Mouse (Mus musculus) heart, adult 9 months (tissue): Measurements from ENCODE around the gene Hmgb1.

Source experiments
- DNase-seq, 2 experiments: peaks; one replicate each; pipeline ENCODE4 v3.0.0; 2022; ENCODE audit warnings: low spot score in 2 of 2

Hmgb1 gene

DNA sequence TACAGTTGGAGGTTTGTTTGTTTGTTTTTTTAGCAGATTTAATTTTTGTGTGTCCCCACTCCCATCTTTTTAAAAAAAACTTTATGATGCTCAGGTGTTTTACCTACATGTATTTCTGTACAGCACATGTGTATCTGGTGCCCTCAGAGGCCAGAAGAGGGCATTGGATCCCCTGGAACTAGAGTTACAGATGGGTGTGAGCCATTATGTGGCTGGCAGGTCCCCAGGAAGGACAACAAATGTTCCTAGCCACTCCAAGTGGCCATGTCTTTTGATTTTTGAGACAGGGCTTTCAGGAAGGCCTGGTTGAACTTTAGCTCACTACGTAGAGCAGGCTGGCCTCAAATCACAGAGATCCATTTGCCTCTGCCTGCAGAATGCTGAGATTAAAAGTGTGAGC, 121.5 kb downstream of the Hmgb1 start:
- DNase-seq = peak in 1 of 2 experiments; percentile 17

DNA sequence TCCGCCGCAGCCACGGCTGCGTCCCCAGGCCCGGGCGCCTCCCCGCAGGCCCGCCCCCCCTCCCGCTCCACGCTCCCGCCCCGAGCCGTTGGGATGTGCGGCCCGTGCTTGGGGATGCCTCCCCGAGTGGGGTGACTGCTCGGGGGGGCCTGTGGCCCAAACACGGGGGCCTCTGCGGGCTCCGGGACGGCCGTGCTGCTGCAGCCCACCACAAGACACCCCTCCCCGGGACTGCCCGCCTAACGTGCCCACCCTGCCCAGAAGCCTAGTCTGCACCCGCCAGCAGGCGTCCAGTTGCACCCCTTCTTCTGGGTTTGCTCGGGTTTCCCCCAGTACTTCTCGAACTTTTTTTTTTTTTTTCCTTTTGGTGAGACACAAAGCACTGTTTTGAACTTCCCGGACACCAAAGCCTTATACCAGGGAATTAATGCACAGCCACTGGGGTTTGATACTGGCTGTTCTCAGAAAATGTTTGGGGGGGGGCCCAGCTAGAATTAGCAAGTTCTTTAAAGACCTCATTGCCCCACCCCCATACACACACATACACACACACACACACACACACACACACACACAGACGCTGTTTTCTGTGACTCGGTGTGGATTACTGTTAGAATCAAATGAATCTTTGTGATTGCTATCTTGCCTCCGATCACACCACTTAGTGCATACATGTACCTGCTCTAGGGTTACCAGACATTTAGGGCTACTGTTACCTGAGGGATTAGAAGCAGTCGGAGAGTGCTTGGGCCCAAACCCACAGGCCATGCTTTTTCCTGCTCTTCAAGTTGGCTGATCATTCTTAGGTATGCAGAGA, 130.7 kb downstream of the Hmgb1 start:
- no peak for DNase-seq

DNA sequence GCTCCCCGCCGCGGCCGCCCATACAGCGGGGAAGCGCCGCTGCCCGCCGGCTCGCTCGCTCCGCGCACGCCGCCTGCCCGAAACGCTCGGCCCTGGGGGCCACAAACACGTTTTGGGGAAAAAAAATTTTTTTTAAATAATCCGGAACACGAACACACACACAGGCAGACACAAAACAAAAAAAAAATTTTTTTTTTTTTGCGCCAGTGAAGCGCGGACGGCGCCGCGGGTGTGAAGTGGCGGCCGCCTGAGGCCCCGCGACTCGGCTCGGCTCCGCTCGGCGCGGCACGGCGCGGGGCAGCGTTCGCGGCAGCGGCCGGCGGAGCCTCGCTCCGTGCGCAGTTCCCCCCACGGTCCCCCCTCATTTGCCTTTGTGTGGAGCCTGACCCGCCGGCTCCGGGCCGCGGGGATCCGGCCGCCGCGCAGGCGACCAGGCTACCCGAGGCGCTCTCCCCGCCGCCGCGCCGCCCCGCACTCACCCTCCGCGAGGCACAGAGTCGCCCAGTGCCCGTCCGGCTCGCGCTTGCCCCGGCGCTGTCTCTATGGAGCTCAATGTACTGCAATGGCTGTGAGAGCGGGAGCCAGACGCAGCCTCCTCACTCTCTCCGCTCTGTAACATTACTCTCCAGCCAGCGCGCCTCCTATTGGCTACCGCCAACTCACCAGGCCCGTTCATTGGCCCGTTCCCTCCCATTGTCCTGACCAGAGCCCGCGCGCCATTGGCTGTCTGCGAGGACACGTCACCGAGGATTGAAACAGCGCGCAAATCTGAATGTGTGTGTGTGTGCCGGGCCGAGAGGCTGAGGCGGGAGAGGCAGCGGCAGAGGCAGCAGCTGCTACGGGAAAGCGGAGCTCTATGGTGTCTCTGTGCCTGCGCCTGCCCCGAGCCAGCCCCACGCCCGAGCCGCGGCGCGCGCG, 131.6 kb downstream of the Hmgb1 start:
- peak; percentile 98 to 99 for DNase-seq

DNA sequence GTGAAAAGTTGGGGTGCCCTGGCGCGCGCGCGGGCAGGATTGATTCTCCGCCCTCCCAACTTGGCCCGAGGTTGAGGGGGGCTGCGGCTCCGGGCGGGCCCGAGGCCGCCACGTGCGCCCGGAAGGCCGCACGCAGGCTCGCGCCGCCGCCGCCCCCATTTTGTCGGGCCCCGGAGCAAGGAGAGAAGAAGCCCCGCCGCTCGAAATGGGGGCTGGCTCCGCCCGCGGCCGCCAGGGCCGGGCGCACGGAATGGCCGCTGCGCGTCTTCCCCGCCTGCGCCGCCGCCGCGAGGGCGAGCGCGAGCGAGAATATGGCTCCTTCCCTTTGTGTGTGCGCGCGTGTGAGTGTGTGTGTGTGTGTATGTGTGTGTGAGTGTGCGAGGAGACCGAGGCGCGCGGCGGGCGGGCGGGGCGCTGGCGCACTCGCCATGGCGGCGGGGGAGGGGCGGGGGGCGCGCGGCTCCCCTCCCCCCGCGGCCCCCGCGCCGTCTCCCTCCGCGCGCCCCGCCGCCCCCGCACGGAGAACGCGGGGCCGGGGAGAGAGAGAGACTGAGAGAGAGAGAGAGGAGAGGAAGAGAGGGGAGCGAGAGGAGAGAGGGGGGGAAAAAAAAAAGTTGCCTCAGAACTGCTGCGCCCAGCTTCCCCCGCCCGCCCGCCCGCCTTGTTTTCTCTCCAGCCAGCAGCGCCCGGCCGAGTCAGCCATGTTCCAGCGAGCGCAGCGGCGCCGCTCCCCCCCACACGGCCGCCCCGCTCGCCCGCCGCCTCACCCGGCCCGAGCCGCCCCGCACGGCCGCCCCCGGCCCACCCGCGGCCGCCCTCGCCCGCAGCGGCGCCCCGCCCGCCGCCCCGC, 132.5 kb downstream of the Hmgb1 start:
- DNase-seq = peak; percentile 84 to 87

DNA sequence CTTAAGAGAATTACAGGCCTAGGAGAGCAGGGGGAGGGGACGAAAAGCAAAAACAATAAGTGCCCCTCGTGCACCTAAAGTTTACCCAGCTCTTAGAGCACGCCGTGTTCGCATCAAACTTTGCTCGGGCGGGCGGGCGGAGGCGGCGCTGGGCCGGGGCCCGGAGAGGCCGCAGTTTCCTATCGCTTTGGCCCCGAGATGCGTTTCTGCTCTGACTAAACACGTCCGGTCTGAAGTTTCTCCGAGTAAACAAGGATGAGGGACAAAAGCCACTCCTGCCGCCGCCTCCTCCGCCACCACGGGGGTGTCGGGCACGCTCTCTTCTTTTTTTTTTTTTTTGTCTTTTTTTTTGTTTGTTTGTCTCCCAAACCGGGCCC, 133.1 kb downstream of the Hmgb1 start:
- peak; percentile 65 to 74 for DNase-seq

DNA sequence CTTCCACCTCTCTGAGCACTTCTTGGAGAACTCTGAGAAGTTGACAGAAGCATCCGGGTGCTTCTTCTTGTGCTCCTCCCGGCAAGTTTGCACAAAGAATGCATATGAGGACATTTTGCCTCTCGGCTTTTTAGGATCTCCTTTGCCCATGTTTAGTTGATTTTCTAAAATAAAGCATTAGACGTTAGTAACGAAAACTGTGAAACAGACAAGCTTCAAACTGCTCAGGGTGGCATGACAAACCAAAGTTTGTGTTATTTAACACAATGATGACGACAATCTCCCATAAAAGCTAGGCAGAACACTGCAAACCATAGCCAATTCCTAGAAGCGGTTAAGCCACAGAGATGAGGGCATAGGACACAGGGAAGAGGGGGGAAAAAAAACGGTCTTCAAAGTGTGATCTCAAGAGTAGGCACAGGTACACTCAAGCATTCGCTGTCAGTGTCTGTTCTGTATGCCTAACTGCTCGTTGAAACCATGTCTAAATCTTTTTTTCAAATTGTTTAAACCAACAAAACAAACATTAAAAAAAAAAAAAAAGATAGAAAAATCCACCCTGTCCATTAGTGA, 133.6 kb downstream of the Hmgb1 start:
- DNase-seq = no peak

DNA sequence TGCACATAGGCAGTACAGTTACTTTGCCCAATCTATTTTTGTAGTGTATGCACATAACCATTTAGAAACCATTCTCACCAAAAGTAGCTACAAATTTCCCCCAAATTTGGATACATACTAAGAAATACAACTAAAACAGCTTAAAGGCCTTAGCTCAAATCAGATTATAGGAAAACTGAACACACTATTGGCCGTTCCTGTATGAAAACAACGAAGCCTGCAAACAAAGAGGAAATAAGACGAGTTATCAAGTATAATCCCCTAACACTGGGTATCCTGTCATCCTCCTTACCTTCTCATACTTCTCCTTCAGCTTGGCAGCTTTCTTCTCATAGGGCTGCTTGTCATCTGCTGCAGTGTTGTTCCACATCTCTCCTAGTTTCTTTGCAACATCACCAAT, 134.9 kb downstream of the Hmgb1 start:
- no peak for DNase-seq

DNA sequence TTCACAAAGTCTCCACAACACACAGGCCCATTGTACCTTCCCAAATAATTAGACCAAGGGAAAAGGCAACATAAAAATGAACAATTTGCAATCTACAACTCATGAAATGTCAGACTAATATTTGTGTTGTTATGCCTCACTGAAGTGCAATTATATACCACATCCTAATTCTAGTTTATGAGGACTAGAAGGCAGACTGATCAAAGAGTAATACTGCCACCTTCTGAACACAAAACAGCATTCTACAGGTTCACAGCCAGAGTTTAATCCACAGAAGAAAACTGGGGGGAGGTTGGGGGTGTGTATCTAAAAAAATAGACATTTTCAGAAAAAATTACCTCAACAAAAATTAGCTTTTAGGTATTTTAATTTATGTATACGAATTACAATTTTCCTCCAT, 135.3 kb downstream of the Hmgb1 start:
- DNase-seq = peak in 1 of 2 experiments; percentile 15

DNA sequence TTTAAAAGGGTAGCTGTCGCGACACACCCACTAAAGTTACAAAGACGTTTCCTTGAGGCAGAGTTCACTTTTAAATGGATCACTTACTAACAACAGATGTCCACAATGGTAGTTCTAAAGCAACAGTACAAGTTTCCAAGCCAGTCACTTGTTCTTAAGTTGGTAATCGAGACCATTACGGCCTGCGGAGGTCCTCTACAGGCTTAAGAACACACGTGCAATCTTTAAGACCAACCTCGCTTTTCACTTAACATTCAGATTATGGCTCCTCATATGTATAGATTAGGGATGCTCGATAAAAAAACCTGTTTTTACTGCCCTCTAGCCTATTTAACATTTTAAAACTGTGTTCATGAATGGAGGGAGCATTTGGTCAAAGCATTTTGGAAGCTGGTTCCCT, 137.6 kb downstream of the Hmgb1 start:
- DNase-seq = no peak

DNA sequence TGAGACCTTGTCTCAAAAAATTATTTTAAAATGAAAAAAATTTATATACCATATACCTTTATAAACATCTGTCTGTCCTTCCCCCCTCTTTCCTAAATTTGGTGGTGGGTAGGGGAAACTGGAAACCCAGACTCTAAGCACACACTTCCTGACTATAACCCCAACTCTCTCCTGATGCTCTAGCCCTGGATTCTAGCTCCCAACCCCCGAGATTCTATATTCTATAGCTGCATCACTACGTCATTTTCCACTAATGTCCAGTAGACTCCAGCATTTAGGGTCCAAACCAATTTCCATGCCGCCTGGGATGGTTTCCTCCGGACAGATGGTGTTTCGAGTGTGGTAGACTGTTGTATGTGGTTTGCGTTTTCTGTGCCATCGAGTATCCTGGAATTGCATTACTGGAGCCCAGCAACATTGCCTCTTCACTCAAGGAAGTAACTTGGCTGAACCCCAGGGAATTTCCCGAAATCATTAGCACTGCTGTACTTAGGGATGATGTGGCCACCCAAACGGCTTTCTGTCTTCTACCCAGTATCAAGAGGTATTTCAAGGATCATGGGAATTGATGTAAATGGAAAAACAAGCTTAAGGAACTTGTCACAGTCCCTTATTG, 138.7 kb downstream of the Hmgb1 start:
- DNase-seq = no peak

DNA sequence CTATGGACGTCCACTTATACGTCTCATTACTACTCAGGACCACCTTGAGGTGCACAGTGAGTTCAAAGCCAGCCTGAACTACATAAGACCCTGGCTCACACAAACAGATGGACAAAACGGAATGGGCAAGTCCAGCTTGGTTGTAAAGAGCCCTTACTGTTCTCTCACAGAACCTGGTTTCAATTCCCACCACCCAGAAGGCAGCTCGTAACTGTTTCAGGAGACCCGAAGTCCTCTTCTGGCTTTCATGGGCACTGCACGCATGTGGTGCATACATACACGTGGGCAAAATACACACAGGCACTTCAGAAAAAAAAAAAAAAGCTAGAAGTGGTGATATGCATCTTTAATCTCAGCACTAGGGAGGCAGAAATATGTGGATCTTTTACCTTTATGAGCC, 139.2 kb downstream of the Hmgb1 start:
- DNase-seq = no peak

DNA sequence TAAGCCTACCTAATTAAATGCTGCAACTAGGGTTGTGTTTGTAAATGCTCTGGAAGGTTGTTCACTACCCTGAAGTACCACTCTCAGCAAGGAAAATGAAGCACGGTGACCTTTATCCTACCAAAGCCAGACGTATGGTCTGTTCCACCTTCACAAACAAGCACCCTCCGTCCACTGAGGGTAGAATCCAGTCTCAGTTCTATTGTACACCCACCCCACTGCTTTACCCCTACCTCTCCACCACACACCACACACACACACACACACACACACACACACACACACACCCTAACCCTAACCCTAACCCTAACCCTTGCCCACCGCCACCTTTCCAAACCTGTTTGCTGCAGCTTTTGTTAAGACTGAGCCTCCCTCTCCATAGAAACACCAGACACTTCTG, 140.2 kb downstream of the Hmgb1 start:
- no peak for DNase-seq

DNA sequence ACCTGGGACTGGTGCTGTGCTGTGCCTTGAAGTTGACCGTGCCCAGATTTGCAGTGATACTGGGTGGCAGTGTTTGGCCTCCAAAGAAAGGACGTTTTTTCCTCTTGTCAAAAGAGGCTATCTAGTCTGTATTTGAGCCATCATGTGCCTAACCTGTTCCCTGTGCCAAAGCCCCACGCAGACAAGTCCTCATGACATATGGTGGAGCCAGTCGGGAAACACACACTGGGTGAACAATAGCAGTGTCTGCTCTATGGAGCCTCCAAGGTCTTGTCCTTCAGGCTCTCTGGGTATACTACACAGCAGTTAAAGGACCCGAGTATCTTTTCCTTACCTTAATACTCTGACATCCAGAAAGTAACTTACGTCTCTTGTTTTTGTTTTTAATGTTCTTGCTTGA, 141.0 kb downstream of the Hmgb1 start:
- no peak for DNase-seq

DNA sequence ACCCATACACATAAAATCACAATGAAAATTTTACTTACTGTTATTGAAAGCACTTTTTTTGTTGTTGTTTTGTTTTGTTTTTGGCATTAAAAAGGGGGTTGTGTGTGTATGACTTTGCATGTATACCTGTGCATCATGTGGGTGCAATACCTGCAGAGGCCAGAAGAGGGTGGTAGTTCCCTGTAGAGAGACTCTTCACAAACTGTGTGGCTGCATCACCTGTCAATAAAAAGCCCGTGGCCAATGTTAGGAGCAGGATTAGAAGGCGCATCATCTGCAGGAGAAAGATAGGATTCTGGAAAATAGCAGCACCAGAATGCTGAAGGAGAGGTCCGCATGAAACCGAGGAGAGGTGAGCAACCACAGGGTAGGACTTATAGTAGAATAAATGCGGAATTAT, 144.5 kb downstream of the Hmgb1 start:
- no peak for DNase-seq

DNA sequence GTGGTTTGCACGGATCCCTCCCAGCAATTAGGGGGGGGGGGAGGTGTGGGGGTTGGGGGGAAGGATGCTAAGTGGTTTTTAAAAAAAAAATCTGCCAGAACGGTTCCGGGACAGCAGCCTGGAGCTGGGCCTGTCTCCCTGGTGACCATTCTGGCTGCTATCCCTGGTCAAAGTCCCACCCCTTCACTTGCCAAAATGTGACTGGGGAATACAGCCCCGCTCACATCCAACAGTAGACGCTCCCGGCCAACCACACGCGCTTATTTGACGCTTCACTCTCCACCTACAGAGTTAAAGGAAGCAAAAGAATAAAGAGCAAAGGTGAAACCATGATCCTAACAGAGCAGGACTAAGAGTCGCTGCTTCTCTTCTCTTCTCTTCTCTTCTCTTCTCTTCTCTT, 146.6 kb downstream of the Hmgb1 start:
- DNase-seq = peak; percentile 66 to 67

DNA sequence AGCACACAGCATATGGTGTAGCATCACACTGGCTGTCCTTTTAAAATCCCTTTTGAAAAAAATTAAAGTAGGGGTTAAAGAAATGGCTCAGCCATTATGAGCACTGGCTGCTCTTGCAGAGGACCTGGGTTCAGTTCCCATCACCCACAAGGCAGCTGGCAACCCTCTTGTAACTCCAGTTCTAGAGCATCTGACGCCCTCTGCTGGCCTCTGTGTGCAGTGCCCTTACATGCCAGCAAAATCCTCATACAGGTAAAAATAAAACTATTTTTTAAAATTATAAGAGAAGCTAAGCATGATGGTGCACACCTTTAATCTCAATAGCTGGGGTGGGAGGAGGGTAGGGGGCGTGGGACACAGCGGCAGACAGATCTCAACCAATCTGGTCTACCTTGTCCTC, 147.4 kb downstream of the Hmgb1 start:
- no peak for DNase-seq

DNA sequence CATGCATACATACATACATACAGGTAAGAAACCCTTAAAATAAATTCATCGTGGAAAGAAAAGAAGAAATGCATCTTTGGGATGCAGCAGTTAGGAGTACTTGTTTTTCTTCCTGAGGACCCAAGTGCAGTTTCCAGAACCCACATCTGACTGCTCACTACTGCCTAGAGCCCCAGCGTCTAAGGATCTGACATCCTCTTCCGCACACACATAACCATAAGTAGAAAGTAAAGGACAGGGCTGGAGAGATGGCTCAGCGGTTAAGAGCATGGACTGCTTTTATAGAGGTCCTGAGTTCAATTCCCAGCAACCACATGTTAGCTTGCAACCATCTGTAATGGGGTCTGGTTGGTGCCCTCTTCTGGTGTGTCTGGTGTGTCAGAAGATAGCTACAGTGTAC, 151.9 kb downstream of the Hmgb1 start:
- no peak for DNase-seq

DNA sequence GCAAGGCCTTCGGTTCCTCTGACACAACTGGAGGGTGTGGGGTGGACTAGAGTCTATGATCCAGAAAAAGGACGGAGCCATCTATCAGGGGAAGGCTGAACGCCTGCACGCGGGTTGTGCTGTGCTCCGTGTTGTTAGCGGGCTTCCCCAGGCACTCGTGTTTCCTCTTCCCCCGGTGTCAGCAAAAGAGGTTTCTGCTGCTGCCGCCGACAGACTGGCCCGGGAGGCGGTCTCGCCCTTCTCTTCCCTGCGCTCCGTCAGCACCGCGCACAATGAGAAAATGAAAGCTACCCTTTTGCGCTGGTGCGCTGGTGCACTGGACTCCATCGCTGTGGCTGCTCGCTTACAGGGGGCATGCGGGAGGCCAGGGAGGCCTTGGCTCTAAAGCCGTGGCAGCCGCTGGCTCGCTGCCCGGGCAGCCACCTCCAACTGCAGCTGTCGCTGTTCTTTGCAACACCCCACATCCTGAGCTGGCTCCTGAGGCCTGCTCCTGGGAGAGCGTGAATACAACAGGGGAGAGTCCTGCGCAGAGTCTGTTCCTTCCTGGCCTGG, 153.0 kb downstream of the Hmgb1 start:
- peak; percentile 68 to 74 for DNase-seq

DNA sequence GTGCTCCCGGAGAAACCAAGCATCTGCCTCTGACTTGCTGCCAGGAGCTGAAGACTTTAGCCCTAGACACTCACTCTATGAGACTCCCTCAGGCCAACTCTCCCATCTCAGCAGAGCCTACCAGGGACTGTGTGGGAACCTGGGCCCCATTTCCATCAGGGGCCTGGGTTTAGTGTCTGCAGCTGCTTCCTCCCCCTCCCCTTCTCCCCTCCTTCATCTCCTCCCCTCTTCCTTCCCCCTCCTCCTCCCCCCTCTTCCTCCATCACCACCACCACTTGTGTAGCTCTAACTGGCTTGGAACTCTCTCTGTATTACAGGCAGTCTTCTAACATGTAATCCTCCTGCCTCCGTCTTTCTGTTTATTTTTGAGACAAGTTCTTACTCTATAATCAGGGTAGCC, 154.2 kb downstream of the Hmgb1 start:
- no peak for DNase-seq

DNA sequence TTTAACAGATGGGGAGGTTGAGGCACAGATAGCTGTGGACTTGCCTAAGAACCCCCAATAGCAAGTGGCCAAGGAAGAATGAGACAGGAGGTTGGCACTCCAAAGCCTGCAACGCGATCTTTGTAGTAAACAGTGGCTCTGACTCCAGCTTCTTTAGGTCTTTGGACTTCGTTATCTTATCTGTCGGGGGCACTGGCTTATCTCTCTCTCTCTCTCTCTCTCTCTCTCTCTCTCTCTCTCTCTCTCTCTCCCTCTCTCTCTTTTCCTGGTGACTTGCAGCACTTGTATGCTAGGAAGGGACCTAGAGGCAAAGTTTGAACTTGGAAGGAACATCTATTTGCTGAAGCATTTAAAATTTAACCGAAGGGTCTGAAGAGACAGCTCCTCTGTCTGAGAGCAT, 155.9 kb downstream of the Hmgb1 start:
- DNase-seq = no peak

DNA sequence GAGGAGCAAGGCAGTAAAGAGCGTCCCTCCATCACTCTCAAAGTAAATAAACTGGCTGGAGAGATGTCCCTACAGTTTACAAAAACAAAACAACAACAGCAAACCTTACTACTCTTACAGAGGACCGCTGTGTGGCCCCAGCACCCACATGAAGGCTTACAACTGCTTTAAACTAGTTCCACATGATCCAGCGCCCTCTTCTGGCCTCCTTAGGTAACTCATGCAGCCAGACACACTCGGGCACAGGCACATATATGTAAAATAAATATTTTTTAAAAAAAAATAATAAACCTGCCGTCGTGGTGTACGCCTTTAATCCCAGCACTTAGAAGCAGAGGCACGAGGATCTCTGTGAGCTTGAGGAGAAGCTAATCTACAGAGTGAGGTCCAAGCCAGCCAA, 156.9 kb downstream of the Hmgb1 start:
- no peak for DNase-seq
